ENCODE assay signal across 11 mouse cellular contexts in the genomic region with DNA sequence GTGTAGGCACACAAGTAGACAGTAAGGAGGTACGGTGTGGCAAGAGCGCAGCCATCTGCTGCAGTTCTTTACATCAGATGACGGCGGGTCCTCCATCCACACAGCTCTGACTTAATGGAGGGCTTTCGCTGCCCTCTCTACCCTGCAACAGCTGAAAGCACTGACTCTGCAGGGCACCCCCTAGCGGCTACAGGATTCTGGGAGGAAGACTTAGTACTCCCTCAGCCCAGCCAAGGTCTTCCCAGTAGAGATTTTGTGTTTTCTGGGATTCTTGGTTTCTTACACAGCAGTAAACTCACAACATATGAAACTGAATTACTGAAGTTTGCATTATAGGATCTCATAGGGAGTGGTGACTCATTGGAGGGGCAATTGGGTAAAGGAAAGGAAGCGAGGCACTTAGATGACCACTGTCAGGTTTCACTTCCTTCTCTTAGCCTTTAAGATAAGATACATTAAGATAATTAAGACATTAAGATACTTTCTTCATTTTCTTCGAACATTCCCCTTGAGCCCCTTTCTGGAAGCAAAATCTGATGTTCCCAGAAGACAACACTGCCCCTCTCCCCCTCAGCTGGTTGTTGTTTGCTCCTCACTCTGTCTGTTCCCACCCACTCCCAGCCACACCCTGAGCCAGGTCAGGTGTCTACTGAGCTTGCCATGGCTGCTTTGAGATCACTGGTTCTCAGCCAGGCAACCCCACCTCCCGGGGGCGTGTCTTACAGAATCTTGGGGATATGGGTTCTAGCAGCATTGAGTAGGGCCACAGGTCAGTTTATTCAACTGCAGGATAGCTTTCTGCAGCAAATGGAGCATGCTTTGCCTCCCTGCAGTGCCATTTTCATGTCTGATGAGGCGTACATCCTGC. TPM values are rescaled to one million over a fixed set of nuclear protein-coding genes. Genes with fewer than 3 reads are reported as not detected.
DNase-seq lines count a peak whose midpoint lies in the region; ATAC-seq and TF ChIP-seq lines count a peak whose summit lies in the region.
"Had no signal": no experiment of that assay in that cellular context is flagged by ENCODE, and none has a peak within 500 bp of the region (broad histone marks: within the 10 kb centered on the region; RNA-seq: fewer than 3 reads in every experiment).

No protein-coding gene starts in this region.

- peaks cover 46% of the 10 kb centered on the region for H3K36me3 ChIP-seq in lung, embryonic 14.5 days (ENCODE audit: insufficient read depth)

- no peaks in the 10 kb centered on the region for H3K27me3 ChIP-seq in lung, embryonic 14.5 days (ENCODE audit: insufficient read depth, low read length)
- no peaks in the 10 kb centered on the region for H3K27me3 ChIP-seq in cerebellum, adult 2 months (ENCODE audit: control insufficient read depth, insufficient read depth, low read length)
- H3K27me3 ChIP-seq: embryonic facial prominence, embryonic 13.5 days; heart, embryonic 13.5 days; limb, embryonic 12.5 days had no signal

- TF ChIP-seq POLR2A in cerebellum, adult 2 months (IDR thresholded peaks at IDR 0.05; ENCODE audit: borderline replicate concordance, insufficient read depth, low read length): no peak

- DNase-seq in gastrocnemius, postnatal 10 days: peak; percentile 29
- DNase-seq in gastrocnemius, postnatal 36 days: no peak
- peak; percentile 36 for DNase-seq in lung, embryonic 14.5 days
- no peak for DNase-seq in lung, adult 18-20 months
- DNase-seq in liver: peak; percentile 38
- DNase-seq in thymus, postnatal 0 days (ENCODE audit: low spot score): peak; percentile 34
- DNase-seq in adipocyte (ENCODE audit: low spot score): no peak
- DNase-seq in cerebellum, adult 2 months: no peak

- no peak overlapping the region for H3K27ac ChIP-seq in lung, embryonic 14.5 days (ENCODE audit: low read depth)
- H3K27ac ChIP-seq in cerebellum, adult 2 months (ENCODE audit: insufficient read depth, low read length): no peak overlapping the region
- H3K27ac ChIP-seq: embryonic facial prominence, embryonic 13.5 days; heart, embryonic 13.5 days; limb, embryonic 12.5 days had no signal

- no peak overlapping the region for H3K9ac ChIP-seq in lung, embryonic 14.5 days
- H3K9ac ChIP-seq: embryonic facial prominence, embryonic 13.5 days; heart, embryonic 13.5 days; limb, embryonic 12.5 days had no signal

- H3K4me1 ChIP-seq in lung, embryonic 14.5 days (ENCODE audit: insufficient read depth): no peaks in the 10 kb centered on the region
- no peaks in the 10 kb centered on the region for H3K4me1 ChIP-seq in cerebellum, adult 2 months (ENCODE audit: control insufficient read depth, insufficient read depth, low read length)
- H3K4me1 ChIP-seq: embryonic facial prominence, embryonic 13.5 days; heart, embryonic 13.5 days; limb, embryonic 12.5 days had no signal

- H3K4me2 ChIP-seq in lung, embryonic 14.5 days: no peak overlapping the region
- H3K4me2 ChIP-seq: embryonic facial prominence, embryonic 13.5 days; heart, embryonic 13.5 days; limb, embryonic 12.5 days had no signal

- ATAC-seq in lung, embryonic 14.5 days (ENCODE audit: insufficient read depth): no peak

- H3K4me3 ChIP-seq in lung, embryonic 14.5 days (ENCODE audit: low read depth, low read length): no peak overlapping the region
- no peak overlapping the region for H3K4me3 ChIP-seq in cerebellum, adult 2 months (replicated peaks; ENCODE audit: insufficient read depth, low read depth, low read length)
- H3K4me3 ChIP-seq: embryonic facial prominence, embryonic 13.5 days; heart, embryonic 13.5 days; limb, embryonic 12.5 days had no signal

- whole genome bisulfite sequencing in lung, embryonic 14.5 days: 72% methylated on average over 11 of the region's 11 CpGs
- 80% methylated on average over 11 of the region's 11 CpGs for WGBS in cerebellum, adult 2 months

- no peaks in the 10 kb centered on the region for H3K9me3 ChIP-seq in lung, embryonic 14.5 days (ENCODE audit: low read depth, low read length)
- H3K9me3 ChIP-seq: embryonic facial prominence, embryonic 13.5 days; heart, embryonic 13.5 days; limb, embryonic 12.5 days had no signal

- intact Hi-C loops in gastrocnemius, postnatal 36 days (cut with DNase I): no loop called here

- TF ChIP-seq CTCF in lung, embryonic 14.5 days (IDR thresholded peaks at IDR 0.05; ENCODE audit: low read depth): peak; percentile 40
- TF ChIP-seq CTCF in cerebellum, adult 2 months (IDR thresholded peaks at IDR 0.05; ENCODE audit: borderline replicate concordance, insufficient read depth, low read depth, low read length): no peak

RNA-seq across cellular contexts. Expression of gene Trim45, which starts 10.3 kb away (rescaled TPM):
- total RNA-seq in gastrocnemius, postnatal 10 days (2021): 1 to 10 TPM; 7.8 to 9.0 TPM
- total RNA-seq in gastrocnemius, postnatal 36 days (2021): 1 to 10 TPM; 3.9 to 4.3 TPM
- 2.8 and 4.3 TPM in 2 replicates for polyA plus RNA-seq in lung, embryonic 14.5 days (2014; fragmentation: Nextera tagmentation; extraction: Ambion mirVana)
- 2.4 and 2.7 TPM in 2 replicates for polyA plus RNA-seq in thymus, postnatal 0 days (2015; fragmentation: Nextera tagmentation; extraction: Ambion mirVana)
- 7.0 and 7.6 TPM in 2 replicates for polyA plus RNA-seq in cerebellum, adult 2 months (2012; rRNA removed)

RNA-seq across cellular contexts. Expression of gene Ttf2, which starts 37.2 kb away (rescaled TPM):
- total RNA-seq in gastrocnemius, postnatal 10 days (2021): 1 to 10 TPM; 5.0 to 5.6 TPM
- total RNA-seq in gastrocnemius, postnatal 36 days (2021): 1 to 10 TPM; 3.6 to 3.8 TPM
- polyA plus RNA-seq in lung, embryonic 14.5 days (2014; fragmentation: Nextera tagmentation; extraction: Ambion mirVana): 26.4 and 27.7 TPM in 2 replicates
- 15.9 and 17.3 TPM in 2 replicates for polyA plus RNA-seq in thymus, postnatal 0 days (2015; fragmentation: Nextera tagmentation; extraction: Ambion mirVana)
- polyA plus RNA-seq in cerebellum, adult 2 months (2012; rRNA removed): 2.2 TPM in 2 replicates

Comparison
In these comparisons a context has a peak if more than half of its experiments do, and no peak if none do; other contexts are left out.
1. DNase-seq: peak in gastrocnemius, postnatal 10 days (single experiment), lung, embryonic 14.5 days (single experiment), liver (single experiment) and thymus, postnatal 0 days (single experiment); none in gastrocnemius, postnatal 36 days (0 of 2), lung, adult 18-20 months (0 of 2), adipocyte (single experiment) and cerebellum, adult 2 months (0 of 2).